Mouse (Mus musculus) heart, postnatal 10 days (tissue): ENCODE results near the gene Olfr1450. TPM values are rescaled to one million over a fixed set of nuclear protein-coding genes. Genes with fewer than 3 reads are reported as not detected.
"Not testable (repeated sequence)": the region's sequence is repeated elsewhere in the genome, so short reads cannot be mapped to it uniquely, and the experiment has no call there.

ENCODE experiments used
- DNase-seq, 2 experiments: peaks; one replicate each; pipeline ENCODE4 v3.0.0; 2021
- intact Hi-C: fragments of 180-260 bp; cut with DNase I; formaldehyde crosslinking; loops from one replicate; pipeline ENCODE4 v1.15.1; 2025
- total RNA-seq, 2 experiments: library from RNA; stranded (reverse); gene quantifications; 2 replicates each; pipeline ENCODE4 v1.2.3; 2021

Gene Olfr1450
- total RNA-seq = not detected

DNA sequence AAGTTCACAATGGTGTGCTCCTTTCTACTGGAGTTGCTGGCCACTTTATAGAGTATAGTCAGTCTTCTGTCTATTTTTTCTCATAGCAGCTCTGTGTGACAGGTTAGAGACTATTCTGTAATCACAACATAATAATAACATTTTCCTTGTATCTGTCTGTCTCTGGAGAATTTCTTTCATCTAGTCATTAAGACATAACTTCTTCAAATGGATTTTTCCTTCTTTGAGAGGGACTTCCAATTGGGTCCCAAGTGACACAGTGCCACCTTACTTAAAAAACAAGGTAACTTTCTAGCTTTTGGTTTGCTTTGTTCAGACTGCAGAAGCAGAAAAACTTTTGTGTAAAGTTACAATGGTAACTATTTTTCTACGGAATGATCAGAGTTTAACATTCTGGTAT lies at the start of gene Olfr1450:
Olfr1450 (plus strand) TSS at position 301 of the 400 bp plus-strand sequence.
- intact Hi-C loops = no loop called here
- no peak for DNase-seq

DNA sequence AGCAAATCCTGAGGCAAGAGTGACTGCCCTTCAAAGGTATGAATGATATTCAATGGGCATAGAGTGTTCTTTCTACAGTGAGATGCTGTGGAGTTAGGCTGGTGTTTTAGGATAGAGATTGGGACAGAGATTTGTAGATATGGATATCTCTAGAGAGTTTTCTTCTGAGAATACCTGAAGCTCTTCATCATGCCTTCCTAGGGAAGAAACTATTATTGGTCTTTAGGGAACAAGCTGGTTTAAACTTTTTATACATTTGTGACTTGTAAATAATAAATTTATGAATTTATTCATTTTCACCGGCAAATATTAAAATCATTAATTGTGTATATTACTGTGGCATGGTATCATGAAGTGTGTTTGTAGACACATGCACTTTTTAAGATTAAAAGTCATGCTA lies 46.4 kb upstream of the Olfr1450 start, which contains the start of gene Olfr1447:
Olfr1447 (minus strand) TSS at position 101 of the 400 bp plus-strand sequence.
- intact Hi-C loops = no loop called here
- DNase-seq = no peak

DNA sequence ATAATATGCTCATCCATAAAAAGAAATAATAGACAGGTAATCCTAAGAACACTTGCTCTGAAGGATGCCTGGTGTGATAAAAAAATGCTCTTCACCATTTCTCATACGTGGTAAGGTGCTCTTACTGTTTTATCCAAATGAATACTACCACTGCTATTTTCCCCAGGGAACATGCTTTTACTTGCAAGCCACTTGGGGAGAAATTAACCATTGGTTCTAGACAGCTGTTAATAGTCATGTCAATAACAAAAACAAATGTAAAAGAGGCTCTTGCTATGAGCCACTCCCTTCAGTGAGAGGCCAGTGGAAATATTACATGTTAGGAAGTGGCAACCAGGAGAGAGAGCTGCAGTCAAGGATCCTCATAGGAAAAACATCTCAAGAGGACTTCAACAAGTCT lies 25.7 kb upstream of the Olfr1450 start, which contains the start of gene Olfr1448:
Olfr1448 (minus strand) TSS at position 101 of the 400 bp plus-strand sequence.
- no peak for DNase-seq
- intact Hi-C loops = no loop called here

DNA sequence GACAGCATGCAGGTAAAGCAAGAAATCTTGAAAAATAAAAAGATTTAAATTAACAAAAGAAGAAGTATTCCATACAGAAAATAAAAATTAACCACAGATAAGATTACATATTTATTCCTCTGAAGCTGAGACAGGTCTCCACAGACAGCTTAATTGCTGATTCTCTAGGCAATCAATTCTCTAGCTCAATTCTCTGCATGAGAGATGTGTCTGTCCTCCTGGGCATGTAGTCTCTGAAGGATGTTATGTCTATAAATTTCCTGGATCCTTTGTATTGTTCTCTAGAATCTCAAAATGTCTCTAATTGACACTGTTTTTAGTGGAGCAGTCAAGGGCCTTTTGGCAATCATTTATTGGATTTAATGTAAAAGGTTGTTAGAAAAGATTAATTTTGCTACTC lies 19.5 kb upstream of the Olfr1450 start, which contains the start of gene Olfr1449:
Olfr1449 (plus strand) TSS at position 301 of the 400 bp plus-strand sequence.
- DNase-seq = no peak
- intact Hi-C loops = no loop called here

DNA sequence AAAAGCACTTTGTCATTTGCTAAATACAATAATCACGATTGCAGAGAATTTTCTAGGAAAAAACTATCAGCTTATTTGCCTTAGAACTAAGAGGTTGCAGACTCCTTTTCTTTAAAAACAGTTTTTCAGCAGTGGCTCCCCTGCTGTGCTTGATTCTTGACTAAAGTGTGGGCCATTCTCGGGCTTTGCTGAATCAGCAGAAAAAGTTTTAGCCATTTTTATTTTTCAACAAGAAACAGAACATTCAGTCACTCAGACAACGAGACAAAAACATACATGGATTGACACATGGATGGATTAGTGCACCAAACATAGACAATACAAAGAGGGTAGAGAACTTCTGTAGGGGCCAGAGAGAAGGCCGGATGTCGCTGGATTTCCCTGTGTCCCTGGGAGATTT lies 20.0 kb downstream of the Olfr1450 start:
- intact Hi-C loops, DNase-seq: not testable (repeated sequence)

DNA sequence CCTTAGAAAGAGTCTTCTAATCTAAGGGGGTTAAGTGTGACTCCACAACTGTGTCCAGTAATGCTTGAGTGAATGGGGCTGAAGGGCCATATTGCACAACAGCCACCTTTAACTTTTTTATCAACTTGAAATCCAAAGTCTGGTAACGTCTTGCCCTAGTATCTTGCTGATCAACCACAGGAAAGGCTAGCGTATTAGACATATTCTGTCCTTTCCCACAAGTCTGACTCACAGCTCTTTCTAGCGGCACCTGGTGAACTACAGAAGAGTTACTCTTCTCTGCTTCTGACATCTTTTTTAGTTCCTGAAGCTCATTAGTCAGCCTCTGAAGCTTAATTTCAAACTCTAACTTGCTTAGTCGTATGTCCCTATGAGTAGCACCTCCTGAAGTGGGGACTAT lies 42.3 kb downstream of the Olfr1450 start:
- DNase-seq = not testable (repeated sequence)

DNA sequence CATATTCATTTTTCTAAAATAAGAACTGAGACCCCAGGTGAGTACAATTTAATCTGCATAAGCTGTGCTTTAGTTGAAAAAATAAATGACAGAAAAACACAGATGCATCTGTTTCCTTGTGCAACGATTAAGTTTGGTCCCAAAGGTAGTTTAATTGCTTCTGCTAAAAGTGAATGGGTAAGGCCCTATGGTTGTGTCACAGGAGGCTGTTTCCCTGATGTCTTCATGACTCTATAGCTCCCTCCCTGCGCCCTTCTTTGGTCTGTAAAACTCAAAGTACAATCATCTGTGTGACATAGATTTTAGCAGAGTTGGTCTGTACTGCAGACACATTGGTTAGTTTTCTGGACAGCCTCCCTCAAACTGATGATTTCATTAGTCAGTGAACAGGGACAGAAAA lies 44.7 kb downstream of the Olfr1450 start, which contains the start of gene Olfr1451:
Olfr1451 (plus strand) TSS at position 301 of the 400 bp plus-strand sequence.
- intact Hi-C loops = no loop called here

More for the DNA sequence above, 42.3 kb downstream of the Olfr1450 start:
- intact Hi-C loops = not testable (repeated sequence)

More for the DNA sequence above, 44.7 kb downstream of the Olfr1450 start, which contains the start of gene Olfr1451:
- DNase-seq = no peak

Other genes with a start within 250 kb of the Olfr1450 start
- 1 to 10 TPM; 1.5 to 2.9 TPM for gene Cntf, start 184.6 kb upstream of the Olfr1450 start, total RNA-seq
- 10 to 100 TPM; 76.3 to 76.4 TPM for gene Zfp91, start 154.1 kb upstream of the Olfr1450 start, total RNA-seq
- gene Lpxn, start 154.1 kb upstream of the Olfr1450 start, total RNA-seq = 1 to 10 TPM in 1 of 2 experiments, under 1 TPM in 1; 0.99 to 1.1 TPM
- gene Gm5244, start 103.6 kb upstream of the Olfr1450 start, total RNA-seq = not detected
- not detected for gene Olfr1444, start 93.0 kb upstream of the Olfr1450 start, total RNA-seq
- not detected for gene Olfr1445, start 66.4 kb upstream of the Olfr1450 start, total RNA-seq
- not detected for gene Olfr1446, start 56.7 kb upstream of the Olfr1450 start, total RNA-seq
- gene Olfr1447, start 46.5 kb upstream of the Olfr1450 start, total RNA-seq = not detected
- gene Olfr1448, start 25.8 kb upstream of the Olfr1450 start, total RNA-seq = not detected
- gene Olfr1449, start 19.4 kb upstream of the Olfr1450 start, total RNA-seq = not detected
- not detected for gene Olfr1451, start 44.8 kb downstream of the Olfr1450 start, total RNA-seq
- gene Olfr1453, start 78.1 kb downstream of the Olfr1450 start, total RNA-seq = not detected
- not detected for gene Olfr1454, start 110.4 kb downstream of the Olfr1450 start, total RNA-seq
- gene Olfr1457, start 147.6 kb downstream of the Olfr1450 start, total RNA-seq = not detected
- gene Olfr1458, start 156.5 kb downstream of the Olfr1450 start, total RNA-seq = not detected
- under 1 TPM; 0.02 to 0.05 TPM for gene Olfr1459, start 199.3 kb downstream of the Olfr1450 start, total RNA-seq
- not detected for gene Olfr1461, start 212.7 kb downstream of the Olfr1450 start, total RNA-seq
- gene Olfr1462, start 235.5 kb downstream of the Olfr1450 start, total RNA-seq = not detected